Mouse (Mus musculus) CH12.LX (cell line): Measurements from ENCODE around the gene Sdhaf1. TPM values are rescaled to one million over a fixed set of nuclear protein-coding genes. Genes with fewer than 3 reads are reported as not detected.
A peak's percentile ranks its signal among the peaks of the same experiment; 100 is the strongest.

Source experiments
- DNase-seq: peaks from one replicate; pipeline ENCODE4 v3.0.0-alpha.2; 2013; ENCODE audit errors: extremely low read depth
- H3K27ac ChIP-seq: 2 replicates; pipeline ENCODE4 v1.5.1; 2012; ENCODE audit warnings: low read depth, mild to moderate bottlenecking, control low read depth, moderate library complexity; ENCODE audit not compliant: insufficient read depth
- H3K27me3 ChIP-seq: replicated peaks from 2 replicates; pipeline ENCODE3; 2012; ENCODE audit warnings: inconsistent platforms
- H3K36me3 ChIP-seq, 2 experiments: replicated peaks in 1 of 2; 2 replicates each; pipeline versions ENCODE3 to v1.6.1; 2012; ENCODE audit warnings: inconsistent platforms in 1 of 2, low read length in 1 of 2, mild to moderate bottlenecking in 1 of 2, mixed read lengths in 1 of 2, moderate library complexity in 1 of 2; ENCODE audit not compliant: control insufficient read depth in 1 of 2, insufficient read depth in 1 of 2
- H3K4me1 ChIP-seq, 2 experiments: 2 replicates each; pipeline ENCODE4 v1.6.1; 2012; ENCODE audit warnings: inconsistent platforms in 1 of 2, moderate library complexity in 1 of 2; ENCODE audit not compliant: insufficient read depth in 2 of 2, control insufficient read depth in 1 of 2
- H3K4me2 ChIP-seq: 2 replicates; pipeline ENCODE4 v1.6.1; 2012; ENCODE audit warnings: low read depth, mild to moderate bottlenecking, control low read depth; ENCODE audit not compliant: poor library complexity, insufficient read depth, severe bottlenecking
- H3K4me3 ChIP-seq, 3 experiments: fragments of 150-350 bp in 1 of 3; sonication (generic) in 1 of 3; replicated peaks in 1 of 3; 2 replicates each; pipeline versions ENCODE3 to v1.5.1; 2011 to 2012; ENCODE audit warnings: low read depth in 2 of 3, low read length in 2 of 3, mild to moderate bottlenecking in 2 of 3, moderate library complexity in 2 of 3, control low read depth in 1 of 3, improper control_type of control experiment in 1 of 3, inconsistent platforms in 1 of 3, mixed read lengths in 1 of 3; ENCODE audit not compliant: poor library complexity in 1 of 3
- H3K79me2 ChIP-seq: replicated peaks from 2 replicates; pipeline ENCODE4 v1.6.1; 2012; ENCODE audit warnings: mild to moderate bottlenecking, moderate library complexity; ENCODE audit not compliant: control insufficient read depth, poor library complexity, insufficient read depth, severe bottlenecking; ENCODE audit errors: extremely low read depth
- H3K9ac ChIP-seq: 2 replicates; pipeline ENCODE4 v1.6.1; 2012; ENCODE audit warnings: low read depth, mild to moderate bottlenecking, control low read depth, moderate library complexity; ENCODE audit not compliant: insufficient read depth
- H3K9me3 ChIP-seq: replicated peaks from 2 replicates; pipeline ENCODE3; 2012; ENCODE audit warnings: low read length, inconsistent platforms, mixed read lengths
- BHLHE40 ChIP-seq: IDR thresholded peaks from 2 replicates; pipeline ENCODE4 v1.6.1; 2011; ENCODE audit warnings: mild to moderate bottlenecking, low read depth, low read length, improper control_type of control experiment
- CHD2 ChIP-seq: IDR thresholded peaks from 2 replicates; pipeline ENCODE4 v1.6.1; 2011; ENCODE audit warnings: low read length, improper control_type of control experiment
- CTCF ChIP-seq, 2 experiments: IDR thresholded peaks in 1 of 2; conservative IDR thresholded peaks in 1 of 2; 2 replicates each; pipeline ENCODE4 v1.5.1; 2011 to 2012; ENCODE audit warnings: low read depth in 2 of 2, low read length in 2 of 2, improper control_type of control experiment in 1 of 2, inconsistent platforms in 1 of 2, mild to moderate bottlenecking in 1 of 2, moderate library complexity in 1 of 2
- ETS1 ChIP-seq: conservative IDR thresholded peaks from 2 replicates; pipeline ENCODE4 v1.6.1; 2012; ENCODE audit warnings: low read depth, mild to moderate bottlenecking, inconsistent platforms, low read length, improper control_type of control experiment, moderate library complexity
- IRF4 ChIP-seq: IDR thresholded peaks from 2 replicates; pipeline ENCODE4 v1.6.1; 2014; ENCODE audit warnings: low read depth, mild to moderate bottlenecking, inconsistent platforms, low read length, improper control_type of control experiment
- JUND ChIP-seq: conservative IDR thresholded peaks from 2 replicates; pipeline ENCODE4 v1.6.1; 2011; ENCODE audit warnings: low read depth, low read length, improper control_type of control experiment
- KAT2A ChIP-seq: IDR thresholded peaks from 2 replicates; pipeline ENCODE4 v1.6.1; 2012; ENCODE audit warnings: low read length, improper control_type of control experiment, inconsistent platforms; ENCODE audit not compliant: insufficient replicate concordance
- MEF2A ChIP-seq: IDR thresholded peaks from 2 replicates; pipeline ENCODE4 v1.6.1; 2014; ENCODE audit warnings: low read depth, mild to moderate bottlenecking, inconsistent platforms, low read length, improper control_type of control experiment, borderline replicate concordance
- MXI1 ChIP-seq: IDR thresholded peaks from 2 replicates; pipeline ENCODE4 v1.6.1; 2011; ENCODE audit warnings: mild to moderate bottlenecking, low read depth, low read length, improper control_type of control experiment
- MYC ChIP-seq: IDR thresholded peaks from 2 replicates; pipeline ENCODE4 v1.6.1; 2011; ENCODE audit warnings: low read depth, mild to moderate bottlenecking, improper control_type of control experiment, low read length
- NELFE ChIP-seq: IDR thresholded peaks from 2 replicates; pipeline ENCODE4 v1.6.1; 2011; ENCODE audit warnings: low read depth, low read length, improper control_type of control experiment
- NRF1 ChIP-seq: IDR thresholded peaks from 2 replicates; pipeline ENCODE4 v1.6.1; 2014; ENCODE audit warnings: low read depth, mild to moderate bottlenecking, inconsistent platforms, low read length, improper control_type of control experiment, moderate library complexity
- PAX5 ChIP-seq: IDR thresholded peaks from 2 replicates; pipeline ENCODE4 v1.6.1; 2012; ENCODE audit warnings: low read length, inconsistent platforms, mixed read lengths
- POLR2A ChIP-seq: IDR thresholded peaks from 2 replicates; pipeline ENCODE4 v1.6.1; 2011; ENCODE audit warnings: low read depth, mild to moderate bottlenecking, improper control_type of control experiment, low read length
- POLR2AphosphoS2 ChIP-seq: IDR thresholded peaks from 2 replicates; pipeline ENCODE4 v1.6.1; 2011; ENCODE audit warnings: low read depth, low read length, improper control_type of control experiment
- RAD21 ChIP-seq: IDR thresholded peaks from 2 replicates; pipeline ENCODE4 v1.6.1; 2011; ENCODE audit warnings: low read depth, mild to moderate bottlenecking, low read length, improper control_type of control experiment, moderate library complexity
- SMC3 ChIP-seq: IDR thresholded peaks from 2 replicates; pipeline ENCODE4 v1.6.1; 2011; ENCODE audit warnings: low read depth, low read length, improper control_type of control experiment
- TBP ChIP-seq: conservative IDR thresholded peaks from 2 replicates; pipeline ENCODE4 v1.6.1; 2011; ENCODE audit warnings: low read depth, low read length, improper control_type of control experiment
- TCF12 ChIP-seq: IDR thresholded peaks from 2 replicates; pipeline ENCODE4 v1.6.1; 2014; ENCODE audit warnings: low read depth, mild to moderate bottlenecking, inconsistent platforms, low read length, improper control_type of control experiment
- UBTF ChIP-seq: IDR thresholded peaks from 2 replicates; pipeline ENCODE4 v1.6.1; 2012; ENCODE audit warnings: low read depth, mild to moderate bottlenecking, inconsistent platforms, low read length, improper control_type of control experiment, moderate library complexity
- USF1 ChIP-seq: IDR thresholded peaks from 2 replicates; pipeline ENCODE4 v1.6.1; 2014; ENCODE audit warnings: low read depth, mild to moderate bottlenecking, inconsistent platforms, low read length, improper control_type of control experiment
- ZKSCAN1 ChIP-seq: IDR thresholded peaks from 2 replicates; pipeline ENCODE4 v1.6.1; 2012; ENCODE audit warnings: low read depth, inconsistent platforms, low read length, improper control_type of control experiment, borderline replicate concordance
- ZMIZ1 ChIP-seq: IDR thresholded peaks from 2 replicates; pipeline ENCODE4 v1.6.1; 2012; ENCODE audit warnings: low read depth, mild to moderate bottlenecking, inconsistent platforms, low read length, improper control_type of control experiment
- dilution Hi-C: fragments of 300-500 bp; cut with MboI; formaldehyde crosslinking; loops from 2 replicates; pipeline ENCODE4 v1.14.3; 2020; ENCODE audit warnings: low sequenced_read_pairs; ENCODE audit not compliant: extremely low pct_unique_long_range_greater_than_20kb, extremely low pct_ligation_motif_present
- in situ Hi-C: fragments of 300-500 bp; cut with MboI; formaldehyde crosslinking; loops from 3 replicates; pipeline ENCODE4 v1.14.3; 2019; ENCODE audit warnings: low sequenced_read_pairs, low pct_ligation_motif_present, low pct_unique_long_range_greater_than_20kb, mixed read lengths
- polyA plus RNA-seq: library from polyadenylated mRNA; unstranded; fragments of >175 nt; gene quantifications from 2 replicates; pipeline ENCODE4 v1.2.1, GENCODE M21; 2012; ENCODE audit warnings: low read depth; ENCODE audit not compliant: insufficient read length
- total RNA-seq, 2 experiments: library from RNA; depleted of rRNA; stranded (reverse); fragments of 300-350 nt in 1 of 2; fragments of >200 nt in 1 of 2; gene quantifications; 2 replicates each; pipeline ENCODE4 v1.2.3; 2012 to 2014

Gene Sdhaf1
- total and polyA plus RNA-seq, 3 experiments, result 8.8 to 18.5 (median 12.8) TPM

DNA sequence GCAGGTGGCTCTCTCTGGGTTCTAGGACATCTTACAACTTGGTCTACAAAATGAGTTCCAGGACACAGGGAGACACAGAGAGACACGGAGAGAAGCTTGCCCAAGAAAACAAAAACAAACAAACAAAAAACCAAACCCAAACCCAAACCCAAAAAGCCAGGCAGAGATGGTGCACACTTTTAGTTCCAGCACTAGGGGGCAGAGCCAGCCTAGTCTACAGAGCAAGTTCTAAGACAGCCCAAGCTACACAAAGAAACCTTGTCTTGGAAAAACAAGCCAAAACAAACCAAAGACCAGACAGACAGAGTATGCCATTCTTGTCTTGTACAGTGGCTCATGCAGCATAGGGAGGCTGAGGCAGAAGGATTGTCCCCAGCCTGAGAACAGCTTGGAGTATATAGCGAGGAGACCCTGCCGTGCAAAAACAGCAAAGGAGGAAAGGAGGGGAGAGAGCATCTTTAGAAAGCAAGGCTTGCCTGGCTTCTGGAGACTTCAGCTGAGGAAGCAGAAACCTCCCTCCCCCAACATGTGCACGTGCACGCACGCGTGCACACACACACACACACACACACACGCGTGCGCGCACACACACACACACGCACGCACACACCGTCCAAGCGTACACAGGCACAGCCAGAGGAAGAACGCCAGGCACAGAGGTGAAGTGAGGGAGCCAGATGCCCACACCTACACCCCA is 17.5 kb downstream of the Sdhaf1 start:
- Histone ChIP-seq H3K36me3 (peaks cover 3 to 13% of the 10 kb centered on the region in 2 experiments), H3K4me1 (peaks cover 11 to 29% of the 10 kb centered on the region in 2 experiments), H3K27me3 (peaks cover 31% of the 10 kb centered on the region), H3K9ac (no peak overlapping the region), H3K27ac (no peak overlapping the region), H3K4me3 (no peak overlapping the region), H3K4me2 (no peak overlapping the region), H3K9me3 (peaks cover under 1% of the 10 kb centered on the region), H3K79me2 (peaks cover 6% of the 10 kb centered on the region)
- DNase-seq, result no peak
- TF ChIP-seq MEF2A (no peak), POLR2AphosphoS2 (no peak), RAD21 (peak; percentile 76), KAT2A (no peak), TBP (no peak), SMC3 (peak; percentile 56), PAX5 (no peak), IRF4 (no peak), MXI1 (no peak), NELFE (no peak), NRF1 (no peak), USF1 (no peak), ZMIZ1 (no peak), CHD2 (no peak), POLR2A (no peak), ZKSCAN1 (no peak), TCF12 (no peak), JUND (no peak), BHLHE40 (peak; percentile 69), UBTF (no peak), MYC (no peak), ETS1 (no peak), CTCF (conservative IDR thresholded peaks at IDR 0.05 in 1 of 2, IDR thresholded peaks at IDR 0.05 in 1 of 2; ENCODE audit: low read depth in 2 of 2, low read length in 2 of 2) (peak in 1 of 2 experiments; percentile 80; a peak in 2 of 4 replicates)
- in situ Hi-C loops, result no loop called here
- dilution Hi-C loops, result no loop called here
